In genomic region chr10:120947842-120948241, GRCm38 (mm10) we compare ENCODE assay signal across 20 mouse cellular contexts. TPM values are rescaled to one million over a fixed set of nuclear protein-coding genes. Genes with fewer than 3 reads are reported as not detected.
DNase-seq lines count a peak whose midpoint lies in the region; ATAC-seq and TF ChIP-seq lines count a peak whose summit lies in the region.
"Had no signal": no experiment of that assay in that cellular context is flagged by ENCODE, and none has a peak within 500 bp of the region (broad histone marks: within the 10 kb centered on the region; RNA-seq: fewer than 3 reads in every experiment).

No protein-coding gene starts in this region.

- H3K4me2 ChIP-seq in liver, embryonic 13.5 days, result peak overlapping the region; percentile 23; the same call in 1 of the 2 replicates
- H3K4me2 ChIP-seq in liver, postnatal 0 days (ENCODE audit: low read depth, low read length), result no peak overlapping the region
- H3K4me2 ChIP-seq in intestine, embryonic 16.5 days (ENCODE audit: low read depth, low read length), result no peak overlapping the region
- H3K4me2 ChIP-seq: forebrain, embryonic 13.5 days; heart, embryonic 13.5 days; hindbrain, embryonic 12.5 days had no signal

- no peak overlapping the region for H3K9ac ChIP-seq in liver, embryonic 13.5 days
- H3K9ac ChIP-seq in liver, postnatal 0 days (replicated peaks), result no peak overlapping the region
- no peak overlapping the region for H3K9ac ChIP-seq in intestine, embryonic 16.5 days (ENCODE audit: low read depth, low read length)
- H3K9ac ChIP-seq: forebrain, embryonic 13.5 days; forebrain, postnatal 0 days; heart, embryonic 13.5 days; hindbrain, embryonic 12.5 days had no signal

- no peak overlapping the region for H3K27ac ChIP-seq in liver, embryonic 13.5 days
- H3K27ac ChIP-seq in liver, postnatal 0 days (ENCODE audit: low read depth), result no peak overlapping the region
- no peak overlapping the region for H3K27ac ChIP-seq in intestine, embryonic 16.5 days (ENCODE audit: low read length)
- H3K27ac ChIP-seq: embryonic facial prominence, embryonic 10.5 days; forebrain, embryonic 13.5 days; heart, embryonic 13.5 days; hindbrain, embryonic 12.5 days; hindbrain, postnatal 0 days had no signal

- H3K36me3 ChIP-seq in liver, embryonic 13.5 days, result peaks cover 11% of the 10 kb centered on the region
- H3K36me3 ChIP-seq in liver, postnatal 0 days (replicated peaks; ENCODE audit: insufficient read depth, low read length), result peaks cover 12% of the 10 kb centered on the region; the same call in 1 of the 2 replicates
- no peaks in the 10 kb centered on the region for H3K36me3 ChIP-seq in intestine, embryonic 16.5 days (ENCODE audit: control insufficient read depth, insufficient read depth, low read length)

- no peak overlapping the region for H3K4me3 ChIP-seq in liver, embryonic 13.5 days (replicated peaks)
- no peak overlapping the region for H3K4me3 ChIP-seq in liver, postnatal 0 days (ENCODE audit: low read depth, low read length)
- H3K4me3 ChIP-seq in intestine, embryonic 16.5 days (ENCODE audit: low read length), result no peak overlapping the region
- H3K4me3 ChIP-seq: embryonic facial prominence, embryonic 10.5 days; forebrain, embryonic 13.5 days; heart, embryonic 13.5 days; hindbrain, embryonic 12.5 days had no signal

- no peaks in the 10 kb centered on the region for H3K9me3 ChIP-seq in liver, embryonic 13.5 days (replicated peaks)
- no peaks in the 10 kb centered on the region for H3K9me3 ChIP-seq in liver, postnatal 0 days (ENCODE audit: low read length)
- H3K9me3 ChIP-seq in intestine, embryonic 16.5 days (ENCODE audit: control insufficient read depth, low read length), result no peaks in the 10 kb centered on the region
- H3K9me3 ChIP-seq: embryonic facial prominence, embryonic 10.5 days; forebrain, embryonic 13.5 days; heart, embryonic 13.5 days; hindbrain, embryonic 12.5 days had no signal

- peak; percentile 37; the same call in 1 of the 2 replicates for TF ChIP-seq EP300 in liver, postnatal 0 days (IDR thresholded peaks at IDR 0.05; ENCODE audit: low read depth)

- TF ChIP-seq CTCF in liver, postnatal 0 days (IDR thresholded peaks at IDR 0.05; ENCODE audit: low read depth), result no peak

- H3K4me1 ChIP-seq in liver, embryonic 13.5 days (replicated peaks), result peaks cover 33% of the 10 kb centered on the region
- H3K4me1 ChIP-seq in liver, postnatal 0 days (ENCODE audit: insufficient read depth), result peaks cover 5% of the 10 kb centered on the region; the same call in 1 of the 2 replicates
- H3K4me1 ChIP-seq in intestine, embryonic 16.5 days (ENCODE audit: control insufficient read depth, insufficient read depth, low read length), result no peaks in the 10 kb centered on the region

- intact Hi-C loops in heart, postnatal 25 days (cut with DNase I), result no loop called here

- DNase-seq in MEL-GATA-1-ER (ENCODE audit: extremely low read depth, low read depth), result peak; percentile 60
- no peak for DNase-seq in liver, embryonic 13.5 days
- no peak for DNase-seq in liver, postnatal 0 days
- no peak for DNase-seq in urinary bladder, postnatal 25 days (ENCODE audit: low spot score)
- DNase-seq in heart, postnatal 25 days (ENCODE audit: low spot score), result no peak
- DNase-seq: adrenal gland, postnatal 25 days; cerebellum, adult 2 months; cerebellum, postnatal 10 days; forebrain, postnatal 0 days; gastrocnemius, postnatal 36 days; heart, adult 11 months; heart, postnatal 4 days had no signal

- peak; percentile 81 for ATAC-seq in liver, embryonic 13.5 days (ENCODE audit: low read depth)
- no peak for ATAC-seq in liver, postnatal 0 days
- no peak for ATAC-seq in intestine, embryonic 16.5 days
- ATAC-seq: activated CD4-positive, CD25-positive, alpha-beta regulatory T cell, adult 4 months; forebrain, embryonic 13.5 days; forebrain, postnatal 0 days; hindbrain, postnatal 0 days; Patski had no signal

- no peaks in the 10 kb centered on the region for H3K27me3 ChIP-seq in liver, embryonic 13.5 days
- H3K27me3 ChIP-seq in liver, postnatal 0 days (ENCODE audit: insufficient read depth, low read length), result no peaks in the 10 kb centered on the region
- no peaks in the 10 kb centered on the region for H3K27me3 ChIP-seq in intestine, embryonic 16.5 days (replicated peaks; ENCODE audit: control insufficient read depth, insufficient read depth, low read length)
- H3K27me3 ChIP-seq: forebrain, embryonic 13.5 days; heart, embryonic 13.5 days; hindbrain, embryonic 12.5 days; Patski had no signal

- 26% methylated on average over 2 of the region's 2 CpGs for WGBS in liver, embryonic 13.5 days (ENCODE audit: insufficient replicate concordance)
- WGBS in liver, postnatal 0 days (ENCODE audit: insufficient replicate concordance), result 54% methylated on average over 2 of the region's 2 CpGs
- WGBS in intestine, embryonic 16.5 days, result 80% methylated on average over 2 of the region's 2 CpGs

RNA-seq across cellular contexts. Expression of gene Lemd3, which starts 31.3 kb away (rescaled TPM):
- 1.1 and 1.2 TPM in 2 replicates for polyA plus RNA-seq in liver, embryonic 13.5 days (2015; fragmentation: Nextera tagmentation; extraction: Ambion mirVana)
- 0.90 and 1.3 TPM in 2 replicates for polyA plus RNA-seq in liver, postnatal 0 days (2015; fragmentation: Nextera tagmentation; extraction: Ambion mirVana)
- total RNA-seq in heart, postnatal 25 days (2021), result 10 to 100 TPM; 11.8 to 12.3 TPM
- polyA plus RNA-seq in intestine, embryonic 16.5 days (2015; fragmentation: Nextera tagmentation; extraction: Ambion mirVana), result 1.6 and 1.8 TPM in 2 replicates

RNA-seq across cellular contexts. Expression of gene Msrb3, which starts 48.9 kb away (rescaled TPM):
- 0.82 and 1.7 TPM in 2 replicates for polyA plus RNA-seq in liver, embryonic 13.5 days (2015; fragmentation: Nextera tagmentation; extraction: Ambion mirVana)
- polyA plus RNA-seq in liver, postnatal 0 days (2015; fragmentation: Nextera tagmentation; extraction: Ambion mirVana), result 2.5 and 2.7 TPM in 2 replicates
- 100 to 1,000 TPM; 101 to 106 TPM for total RNA-seq in heart, postnatal 25 days (2021)
- polyA plus RNA-seq in intestine, embryonic 16.5 days (2015; fragmentation: Nextera tagmentation; extraction: Ambion mirVana), result 11.2 and 14.0 TPM in 2 replicates
